Mouse (Mus musculus) embryonic facial prominence, embryonic 10.5 days (tissue): ENCODE measurements at regions not wholly inside any gene's neighbourhood (a gene's known extent, or its start where the extent isn't known, plus 50 kb on each side); places are given as distances from the start of the nearest gene placed in this dataset.
A peak's percentile ranks its signal among the peaks of the same experiment; 100 is the strongest.

Experiments used
- DNase-seq: peaks from one replicate; pipeline ENCODE4 v3.0.0-alpha.2; 2017; ENCODE audit warnings: low spot score
- H3K27ac ChIP-seq: fragments of 300-500 bp; sonication (generic); replicated peaks from 2 replicates; pipeline ENCODE4 v1.5.1; 2016; ENCODE audit warnings: mild to moderate bottlenecking
- H3K27me3 ChIP-seq: fragments of 300-500 bp; sonication (generic); replicated peaks from 2 replicates; pipeline ENCODE4 v1.6.1; 2016; ENCODE audit warnings: low read depth, mild to moderate bottlenecking; ENCODE audit not compliant: poor library complexity, severe bottlenecking
- H3K36me3 ChIP-seq: fragments of 300-500 bp; sonication (generic); replicated peaks from 2 replicates; pipeline ENCODE4 v1.6.1; 2016; ENCODE audit warnings: mild to moderate bottlenecking, moderate library complexity
- H3K4me1 ChIP-seq: fragments of 300-500 bp; sonication (generic); 2 replicates; pipeline ENCODE4 v1.6.1; 2016
- H3K4me3 ChIP-seq: fragments of 300-500 bp; sonication (generic); 2 replicates; pipeline ENCODE4 v1.5.1; 2016; ENCODE audit warnings: mild to moderate bottlenecking, moderate library complexity
- H3K9me3 ChIP-seq: fragments of 300-500 bp; sonication (generic); 2 replicates; pipeline ENCODE4 v1.6.1; 2016; ENCODE audit warnings: mild to moderate bottlenecking
- WGBS: fragments of 180-500 bp; shearing (Covaris S2); methylation state at CpG from one replicate; pipeline ENCODE4 v1.1.7; 2016; 5-methylcytosine and 5-hydroxymethylcytosine counted together

- Histone ChIP-seq H3K27ac (no peak overlapping the region), H3K4me1 (no peaks in the 10 kb centered on the region), H3K27me3 (no peaks in the 10 kb centered on the region), H3K9me3 (no peaks in the 10 kb centered on the region), H3K36me3 (no peaks in the 10 kb centered on the region), H3K4me3 (no peak overlapping the region)
- DNase-seq = no peak
- WGBS = 22% methylated on average over 1 of the region's 1 CpGs
Measured at GRCm38 (mm10) chr5:41048515-41048914, 659.4 kb downstream of the Rab28 start.

GRCm38 (mm10) chr5:41045221-41045620 lies 662.7 kb downstream of the Rab28 start:
- WGBS = 62% methylated on average over 1 of the region's 1 CpGs

GRCm38 (mm10) chr5:41044465-41044864 lies 663.5 kb downstream of the Rab28 start:
- Histone ChIP-seq H3K9me3 (no peaks in the 10 kb centered on the region), H3K27me3 (no peaks in the 10 kb centered on the region), H3K4me1 (no peaks in the 10 kb centered on the region), H3K27ac (no peak overlapping the region), H3K4me3 (no peak overlapping the region), H3K36me3 (no peaks in the 10 kb centered on the region)
- DNase-seq = peak; percentile 77

More at GRCm38 (mm10) chr5:41045221-41045620, 662.7 kb downstream of the Rab28 start:
- DNase-seq = no peak
- Histone ChIP-seq H3K9me3 (no peaks in the 10 kb centered on the region), H3K27ac (no peak overlapping the region), H3K36me3 (no peaks in the 10 kb centered on the region), H3K27me3 (no peaks in the 10 kb centered on the region), H3K4me3 (no peak overlapping the region), H3K4me1 (no peaks in the 10 kb centered on the region)

GRCm38 (mm10) chr5:41038790-41039189 lies 669.2 kb downstream of the Rab28 start:
- 89% methylated on average over 4 of the region's 4 CpGs for WGBS
- DNase-seq = no peak
- Histone ChIP-seq H3K4me3 (no peak overlapping the region), H3K9me3 (no peaks in the 10 kb centered on the region), H3K4me1 (no peaks in the 10 kb centered on the region), H3K36me3 (no peaks in the 10 kb centered on the region), H3K27ac (no peak overlapping the region), H3K27me3 (no peaks in the 10 kb centered on the region)

GRCm38 (mm10) chr5:41006692-41007091 lies 701.3 kb downstream of the Rab28 start:
- H3K9me3 ChIP-seq = no peaks in the 10 kb centered on the region
- DNase-seq = peak; percentile 27

GRCm38 (mm10) chr5:40986562-40986961 lies 721.4 kb downstream of the Rab28 start:
- Histone ChIP-seq H3K27ac (no peak overlapping the region), H3K9me3 (no peaks in the 10 kb centered on the region), H3K4me3 (no peak overlapping the region), H3K4me1 (no peaks in the 10 kb centered on the region), H3K27me3 (no peaks in the 10 kb centered on the region), H3K36me3 (no peaks in the 10 kb centered on the region)
- DNase-seq = no peak
- 78% methylated on average over 7 of the region's 7 CpGs for WGBS

More at GRCm38 (mm10) chr5:41006692-41007091, 701.3 kb downstream of the Rab28 start:
- Histone ChIP-seq H3K4me3 (no peak overlapping the region), H3K4me1 (no peaks in the 10 kb centered on the region), H3K27ac (no peak overlapping the region), H3K27me3 (no peaks in the 10 kb centered on the region), H3K36me3 (no peaks in the 10 kb centered on the region)
- WGBS = 72% methylated on average over 3 of the region's 3 CpGs

GRCm38 (mm10) chr5:40974892-40975291 lies 733.1 kb downstream of the Rab28 start:
- DNase-seq = no peak

GRCm38 (mm10) chr5:40952901-40953595 lies 754.9 kb downstream of the Rab28 start:
- no peaks in the 10 kb centered on the region for H3K9me3 ChIP-seq
- H3K4me3 ChIP-seq = no peak overlapping the region
- H3K4me1 ChIP-seq = no peaks in the 10 kb centered on the region
- H3K27ac ChIP-seq = no peak overlapping the region
- 7% methylated on average over 4 of the region's 4 CpGs for WGBS
- H3K27me3 ChIP-seq = no peaks in the 10 kb centered on the region
- peak; percentile 62 for DNase-seq
- no peaks in the 10 kb centered on the region for H3K36me3 ChIP-seq

More at GRCm38 (mm10) chr5:40974892-40975291, 733.1 kb downstream of the Rab28 start:
- Histone ChIP-seq H3K4me3 (no peak overlapping the region), H3K27ac (no peak overlapping the region), H3K9me3 (no peaks in the 10 kb centered on the region), H3K27me3 (no peaks in the 10 kb centered on the region), H3K4me1 (no peaks in the 10 kb centered on the region), H3K36me3 (no peaks in the 10 kb centered on the region)
- WGBS = 88% methylated on average over 1 of the region's 1 CpGs

- 84% methylated on average over 3 of the region's 3 CpGs for WGBS
- no peak for DNase-seq
- H3K4me3 ChIP-seq = no peak overlapping the region
- no peaks in the 10 kb centered on the region for H3K27me3 ChIP-seq
- H3K4me1 ChIP-seq = no peaks in the 10 kb centered on the region
- H3K27ac ChIP-seq = no peak overlapping the region
- H3K36me3 ChIP-seq = no peaks in the 10 kb centered on the region
- H3K9me3 ChIP-seq = no peaks in the 10 kb centered on the region
Measured at GRCm38 (mm10) chr5:40929127-40929526, 778.8 kb downstream of the Rab28 start.

GRCm38 (mm10) chr5:40920920-40921319 lies 787.0 kb downstream of the Rab28 start:
- DNase-seq = no peak
- no peaks in the 10 kb centered on the region for H3K4me1 ChIP-seq
- H3K27me3 ChIP-seq = no peaks in the 10 kb centered on the region
- no peaks in the 10 kb centered on the region for H3K9me3 ChIP-seq
- H3K27ac ChIP-seq = no peak overlapping the region
- H3K4me3 ChIP-seq = no peak overlapping the region
- 86% methylated on average over 2 of the region's 2 CpGs for WGBS
- no peaks in the 10 kb centered on the region for H3K36me3 ChIP-seq

- WGBS = 80% methylated on average over 3 of the region's 3 CpGs
- no peak overlapping the region for H3K27ac ChIP-seq
- DNase-seq = no peak
- no peaks in the 10 kb centered on the region for H3K36me3 ChIP-seq
- no peaks in the 10 kb centered on the region for H3K9me3 ChIP-seq
- no peaks in the 10 kb centered on the region for H3K4me1 ChIP-seq
- no peak overlapping the region for H3K4me3 ChIP-seq
- no peaks in the 10 kb centered on the region for H3K27me3 ChIP-seq
Measured at GRCm38 (mm10) chr5:40908803-40909202, 799.2 kb downstream of the Rab28 start.

- no peak for DNase-seq
- H3K9me3 ChIP-seq = no peaks in the 10 kb centered on the region
- no peak overlapping the region for H3K27ac ChIP-seq
- WGBS = 78% methylated on average over 1 of the region's 1 CpGs
- no peaks in the 10 kb centered on the region for H3K27me3 ChIP-seq
- H3K4me1 ChIP-seq = no peaks in the 10 kb centered on the region
- no peak overlapping the region for H3K4me3 ChIP-seq
- no peaks in the 10 kb centered on the region for H3K36me3 ChIP-seq
Measured at GRCm38 (mm10) chr5:40901742-40902141, 806.2 kb downstream of the Rab28 start.

- H3K36me3 ChIP-seq = no peaks in the 10 kb centered on the region
- H3K27ac ChIP-seq = no peak overlapping the region
- no peak for DNase-seq
- H3K4me1 ChIP-seq = no peaks in the 10 kb centered on the region
- WGBS = 81% methylated on average over 5 of the region's 5 CpGs
- no peaks in the 10 kb centered on the region for H3K9me3 ChIP-seq
- H3K27me3 ChIP-seq = no peaks in the 10 kb centered on the region
- no peak overlapping the region for H3K4me3 ChIP-seq
Measured at GRCm38 (mm10) chr5:40882886-40883285, 825.1 kb downstream of the Rab28 start.
